Mouse (Mus musculus): ENCODE results near the gene Ndufa1. TPM values are rescaled to one million over a fixed set of nuclear protein-coding genes. Genes with fewer than 3 reads are reported as not detected.
"Not testable (repeated sequence)": the region's sequence is repeated elsewhere in the genome, so short reads cannot be mapped to it uniquely, and the experiment has no call there.

The Ndufa1 gene
- 567 and 585 TPM in 2 replicates for polyA plus RNA-seq (2015; fragmentation: Nextera tagmentation; extraction: Ambion mirVana)

DNA sequence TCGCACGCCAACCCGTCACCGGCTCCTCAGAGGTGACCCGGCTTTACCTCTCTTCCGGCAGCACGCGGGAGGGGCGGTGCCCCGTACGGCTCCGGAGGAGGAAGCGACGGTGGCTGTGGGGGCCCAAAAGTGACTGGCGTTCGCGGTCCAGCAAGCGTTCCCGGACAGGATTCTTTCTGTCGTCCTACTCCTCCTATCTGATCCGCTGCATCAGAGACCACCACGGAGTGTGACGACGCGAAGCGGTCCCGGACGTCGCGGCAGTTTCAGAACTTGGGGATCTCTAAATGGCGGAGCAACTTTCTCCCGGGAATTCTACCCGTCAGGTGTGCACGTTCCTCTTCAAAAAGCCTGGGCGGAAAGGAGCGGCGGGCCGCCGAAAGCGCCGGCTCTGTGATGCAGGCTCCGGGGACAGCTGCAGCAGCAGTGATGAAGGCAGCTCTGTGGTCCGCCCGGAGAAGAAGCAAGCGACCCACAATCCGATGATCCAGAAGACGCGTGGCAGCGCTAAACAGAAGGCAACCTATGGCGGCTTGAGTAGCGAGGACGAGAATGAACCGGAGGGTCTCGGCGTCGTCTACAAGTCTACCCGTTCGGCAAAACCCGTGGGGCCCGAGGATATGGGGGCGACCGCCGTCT lies at the start of gene Ndufa1, which contains the start of gene Rnf113a1:
Gene Ndufa1 (minus strand): TSS at position 59 of the 639 bp plus-strand sequence.
Gene Rnf113a1 (plus strand): TSS at position 141 of the 639 bp plus-strand sequence.
- DNase-seq (ENCODE audit: low spot score) (peak; percentile 85), ATAC-seq (ENCODE audit: low FRiP score, low TSS enrichment) (peak; percentile 93)
- H3K4me2 ChIP-seq (replicated peaks; ENCODE audit: low read depth), result peak within 1 kb of the TSS; percentile 58
- H3K4me3 ChIP-seq (ENCODE audit: low read depth, low read length), result peak within 1 kb of the TSS; percentile 53
- no peaks in the 10 kb centered on the region for H3K36me3 ChIP-seq (ENCODE audit: control insufficient read depth, insufficient read depth, low read length)
- H3K4me1 ChIP-seq (replicated peaks; ENCODE audit: control insufficient read depth, insufficient read depth), result no peaks in the 10 kb centered on the region
- 12% methylated on average over 54 of the region's 63 CpGs for WGBS
- TF ChIP-seq CTCF (IDR thresholded peaks at IDR 0.05; ENCODE audit: low read depth) (no peak), EP300 (optimal IDR thresholded peaks at IDR 0.05) (no peak)
- no peaks in the 10 kb centered on the region for H3K9me3 ChIP-seq (ENCODE audit: control insufficient read depth, low read length)
- peak within 1 kb of the TSS; percentile 61; the same call in 1 of the 2 replicates for H3K27ac ChIP-seq (replicated peaks)
- no peaks in the 10 kb centered on the region for H3K27me3 ChIP-seq (ENCODE audit: control insufficient read depth, insufficient read depth, low read length)
- H3K9ac ChIP-seq (ENCODE audit: low read length), result peak within 1 kb of the TSS; percentile 61

DNA sequence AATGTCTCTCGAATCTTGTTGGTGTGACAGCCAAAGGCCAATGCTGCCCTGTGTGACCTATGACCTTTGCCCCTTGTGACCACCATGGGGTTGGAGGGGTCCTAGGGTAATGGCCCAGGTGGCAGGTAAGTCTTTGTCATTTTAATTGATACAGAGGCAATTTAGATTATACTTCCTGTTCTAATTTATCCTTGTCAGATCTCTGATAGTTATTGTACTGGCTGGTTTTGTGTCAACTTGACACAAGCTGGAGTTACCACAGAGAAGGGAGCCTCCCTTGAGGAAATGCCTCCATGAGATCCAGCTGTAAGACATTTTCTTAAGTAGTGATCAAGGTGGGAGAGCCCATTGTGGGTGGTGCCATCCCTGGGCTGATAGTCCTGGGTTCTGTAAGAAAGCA lies 31.2 kb upstream of the Ndufa1 start, which contains the start of gene Rhox1:
Gene Rhox1 (minus strand): TSS at position 101 of the 400 bp plus-strand sequence.
- 69% methylated on average over 1 of the region's 1 CpGs for WGBS
- not testable (repeated sequence) for DNase-seq (ENCODE audit: low spot score); H3K4me3 ChIP-seq (ENCODE audit: low read depth, low read length); H3K4me1 ChIP-seq (replicated peaks; ENCODE audit: control insufficient read depth, insufficient read depth); H3K36me3 ChIP-seq (ENCODE audit: control insufficient read depth, insufficient read depth, low read length); H3K9ac ChIP-seq (ENCODE audit: low read length); H3K4me2 ChIP-seq (replicated peaks; ENCODE audit: low read depth); H3K27ac ChIP-seq (replicated peaks); ATAC-seq (ENCODE audit: low FRiP score, low TSS enrichment); H3K9me3 ChIP-seq (ENCODE audit: control insufficient read depth, low read length); H3K27me3 ChIP-seq (ENCODE audit: control insufficient read depth, insufficient read depth, low read length)

GRCm38 (mm10) chrX:37210941-37211340 lies 20.0 kb upstream of the Ndufa1 start, which contains the start of gene Gm9:
Gene Gm9 (minus strand): TSS chrX:37211041.
- 84% methylated on average over 10 of the region's 10 CpGs for WGBS
- no peaks in the 10 kb centered on the region for H3K36me3 ChIP-seq (ENCODE audit: control insufficient read depth, insufficient read depth, low read length)
- DNase-seq (ENCODE audit: low spot score) (no peak), ATAC-seq (ENCODE audit: low FRiP score, low TSS enrichment) (no peak)
- no peak within 1 kb of the TSS for H3K27ac ChIP-seq (replicated peaks)
- H3K27me3 ChIP-seq (ENCODE audit: control insufficient read depth, insufficient read depth, low read length), result no peaks in the 10 kb centered on the region
- H3K9me3 ChIP-seq (ENCODE audit: control insufficient read depth, low read length), result no peaks in the 10 kb centered on the region
- no peak within 1 kb of the TSS for H3K4me3 ChIP-seq (ENCODE audit: low read depth, low read length)
- TF ChIP-seq CTCF (IDR thresholded peaks at IDR 0.05; ENCODE audit: low read depth), result no peak
- TF ChIP-seq EP300 (optimal IDR thresholded peaks at IDR 0.05), result no peak
- no peak within 1 kb of the TSS for H3K4me2 ChIP-seq (replicated peaks; ENCODE audit: low read depth)
- H3K4me1 ChIP-seq (replicated peaks; ENCODE audit: control insufficient read depth, insufficient read depth), result no peaks in the 10 kb centered on the region
- H3K9ac ChIP-seq (ENCODE audit: low read length), result no peak within 1 kb of the TSS

DNA sequence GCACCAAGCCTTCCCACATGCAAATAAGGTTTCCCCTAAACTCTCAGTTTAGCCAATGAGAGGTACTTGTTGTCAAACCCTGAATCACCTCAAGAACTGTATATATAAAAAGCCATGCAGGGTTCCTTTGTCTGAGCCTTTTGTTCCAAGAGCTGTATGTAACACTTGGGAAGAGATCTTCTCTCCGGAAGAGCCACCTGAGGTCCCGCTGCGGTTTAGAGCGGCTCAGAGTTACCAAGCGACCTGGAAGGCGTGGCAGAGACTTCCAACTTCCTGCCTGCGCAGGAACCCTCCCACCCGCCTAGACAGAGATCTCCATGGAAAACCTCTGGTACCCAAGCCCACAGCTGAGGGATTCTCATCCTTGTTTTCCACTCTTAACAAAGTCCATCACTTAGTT lies 7.7 kb upstream of the Ndufa1 start:
- Histone ChIP-seq H3K36me3 (ENCODE audit: control insufficient read depth, insufficient read depth, low read length) (no peaks in the 10 kb centered on the region), H3K4me3 (ENCODE audit: low read depth, low read length) (no peak overlapping the region), H3K9ac (ENCODE audit: low read length) (no peak overlapping the region), H3K27me3 (ENCODE audit: control insufficient read depth, insufficient read depth, low read length) (no peaks in the 10 kb centered on the region), H3K9me3 (ENCODE audit: control insufficient read depth, low read length) (no peaks in the 10 kb centered on the region), H3K27ac (replicated peaks) (no peak overlapping the region), H3K4me2 (replicated peaks; ENCODE audit: low read depth) (no peak overlapping the region), H3K4me1 (replicated peaks; ENCODE audit: control insufficient read depth, insufficient read depth) (no peaks in the 10 kb centered on the region)
- no peak for TF ChIP-seq CTCF (IDR thresholded peaks at IDR 0.05; ENCODE audit: low read depth)
- no peak for TF ChIP-seq EP300 (optimal IDR thresholded peaks at IDR 0.05)
- DNase-seq (ENCODE audit: low spot score) (no peak), ATAC-seq (ENCODE audit: low FRiP score, low TSS enrichment) (no peak)
- 63% methylated on average over 8 of the region's 8 CpGs for WGBS

- Histone ChIP-seq H3K36me3 (ENCODE audit: control insufficient read depth, insufficient read depth, low read length) (no peaks in the 10 kb centered on the region), H3K27me3 (ENCODE audit: control insufficient read depth, insufficient read depth, low read length) (no peaks in the 10 kb centered on the region), H3K9me3 (ENCODE audit: control insufficient read depth, low read length) (no peaks in the 10 kb centered on the region), H3K4me2 (replicated peaks; ENCODE audit: low read depth) (peak overlapping the region; percentile 58), H3K4me1 (replicated peaks; ENCODE audit: control insufficient read depth, insufficient read depth) (no peaks in the 10 kb centered on the region), H3K27ac (replicated peaks) (peak overlapping the region; percentile 61; the same call in 1 of the 2 replicates), H3K4me3 (ENCODE audit: low read depth, low read length) (peak overlapping the region; percentile 53), H3K9ac (ENCODE audit: low read length) (peak overlapping the region; percentile 61)
- DNase-seq (ENCODE audit: low spot score), result peak; percentile 14
- WGBS, result 17% methylated on average over 28 of the region's 28 CpGs
- TF ChIP-seq EP300 (optimal IDR thresholded peaks at IDR 0.05) (no peak), CTCF (IDR thresholded peaks at IDR 0.05; ENCODE audit: low read depth) (no peak)
- no peak for ATAC-seq (ENCODE audit: low FRiP score, low TSS enrichment)
Observed at GRCm38 (mm10) chrX:37191744-37192379, 899 bp upstream of the Ndufa1 start.

DNA sequence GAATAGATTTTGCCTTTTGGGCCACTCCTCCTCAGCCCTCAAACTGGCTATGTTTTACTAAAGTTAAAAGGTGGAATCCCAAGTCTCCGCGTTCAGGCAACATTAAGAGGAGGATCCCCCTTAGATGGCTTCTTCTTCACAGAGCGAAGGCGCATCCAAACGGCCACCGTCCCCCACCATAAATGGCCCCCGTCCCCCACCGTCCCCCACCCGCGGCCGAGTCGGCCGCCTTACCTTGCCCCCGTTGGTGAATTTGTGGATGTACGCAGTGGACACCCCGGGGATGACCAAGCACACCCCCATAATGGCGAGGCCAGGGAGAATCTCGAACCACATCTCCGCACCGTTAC lies 233 bp downstream of the Ndufa1 start:
- Histone ChIP-seq H3K27ac (replicated peaks) (no peak overlapping the region), H3K4me3 (ENCODE audit: low read depth, low read length) (peak overlapping the region; percentile 53), H3K9ac (ENCODE audit: low read length) (peak overlapping the region; percentile 52), H3K4me1 (replicated peaks; ENCODE audit: control insufficient read depth, insufficient read depth) (no peaks in the 10 kb centered on the region), H3K27me3 (ENCODE audit: control insufficient read depth, insufficient read depth, low read length) (no peaks in the 10 kb centered on the region), H3K9me3 (ENCODE audit: control insufficient read depth, low read length) (no peaks in the 10 kb centered on the region), H3K4me2 (replicated peaks; ENCODE audit: low read depth) (peak overlapping the region; percentile 58), H3K36me3 (ENCODE audit: control insufficient read depth, insufficient read depth, low read length) (no peaks in the 10 kb centered on the region)
- DNase-seq (ENCODE audit: low spot score), result no peak
- TF ChIP-seq CTCF (IDR thresholded peaks at IDR 0.05; ENCODE audit: low read depth) (no peak), EP300 (optimal IDR thresholded peaks at IDR 0.05) (no peak)
- peak; percentile 54 for ATAC-seq (ENCODE audit: low FRiP score, low TSS enrichment)
- WGBS, result 16% methylated on average over 20 of the region's 20 CpGs

- DNase-seq (ENCODE audit: low spot score); H3K36me3 ChIP-seq (ENCODE audit: control insufficient read depth, insufficient read depth, low read length); H3K4me2 ChIP-seq (replicated peaks; ENCODE audit: low read depth): not testable (repeated sequence)
Observed at GRCm38 (mm10) chrX:37184401-37184800, 6.6 kb downstream of the Ndufa1 start.

More at GRCm38 (mm10) chrX:37184401-37184800, 6.6 kb downstream of the Ndufa1 start:
- not testable (repeated sequence) for H3K4me1 ChIP-seq (replicated peaks; ENCODE audit: control insufficient read depth, insufficient read depth); H3K9ac ChIP-seq (ENCODE audit: low read length); H3K9me3 ChIP-seq (ENCODE audit: control insufficient read depth, low read length); H3K27me3 ChIP-seq (ENCODE audit: control insufficient read depth, insufficient read depth, low read length); ATAC-seq (ENCODE audit: low FRiP score, low TSS enrichment); H3K4me3 ChIP-seq (ENCODE audit: low read depth, low read length); H3K27ac ChIP-seq (replicated peaks)
- WGBS, result 59% methylated on average over 8 of the region's 8 CpGs
